Mouse (Mus musculus) left cerebral cortex, postnatal 25 days (tissue): ENCODE data around the gene Ttc26. TPM values are rescaled to one million over a fixed set of nuclear protein-coding genes. Genes with fewer than 3 reads are reported as not detected.

Experiments
- DNase-seq, 2 experiments: peaks; one replicate each; pipeline ENCODE4 v3.0.0; 2022; ENCODE audit warnings: low spot score in 2 of 2, mixed read lengths in 1 of 2
- intact Hi-C: fragments of 180-260 bp; cut with DNase I; formaldehyde crosslinking; loops from one replicate; pipeline ENCODE4 v1.15.1; 2025
- total RNA-seq, 2 experiments: library from RNA; stranded (reverse); gene quantifications; 2 replicates each; pipeline ENCODE4 v1.2.3; 2021

Ttc26 gene
- total RNA-seq: 10 to 100 TPM; 12.0 to 13.0 TPM

DNA sequence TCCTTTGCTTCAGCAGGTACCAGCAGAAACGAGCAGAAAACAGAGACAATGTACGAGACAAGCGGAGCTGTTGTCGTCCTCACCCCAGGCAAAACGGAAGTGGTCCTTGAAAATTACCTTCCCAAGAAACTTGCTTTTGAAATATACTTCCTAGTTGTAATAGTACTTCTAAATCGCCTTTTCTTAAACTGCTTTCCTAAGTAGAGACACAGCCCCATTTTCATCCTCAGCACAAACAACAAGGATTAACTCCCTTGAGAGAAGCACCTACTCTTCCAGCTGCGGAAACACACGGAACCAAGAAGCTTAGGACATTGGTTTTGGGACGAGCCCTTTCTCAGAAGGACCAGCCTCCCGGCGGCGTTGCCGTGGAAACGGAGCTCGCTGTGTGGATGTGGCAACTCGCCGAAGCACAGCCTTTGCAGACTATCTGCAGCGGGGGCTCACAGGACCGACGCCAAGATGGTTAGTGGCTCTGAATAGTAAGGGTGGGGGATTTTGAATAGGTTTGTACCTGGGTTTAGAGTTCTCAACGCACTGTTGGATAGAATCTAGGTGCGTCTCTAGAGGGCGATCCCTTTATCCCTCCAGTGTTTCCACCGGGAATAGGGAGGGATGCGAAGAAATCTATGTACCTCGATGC is at the start of gene Ttc26:
TSS of gene Ttc26 (plus strand) at position 341 of the 643 bp plus-strand sequence.
- intact Hi-C loops: loop anchor here (5.0 kb wide), 1 partner anchor 119 kb away; no protein-coding TSS in a partner anchor
- peak; percentile 88 to 91 for DNase-seq

DNA sequence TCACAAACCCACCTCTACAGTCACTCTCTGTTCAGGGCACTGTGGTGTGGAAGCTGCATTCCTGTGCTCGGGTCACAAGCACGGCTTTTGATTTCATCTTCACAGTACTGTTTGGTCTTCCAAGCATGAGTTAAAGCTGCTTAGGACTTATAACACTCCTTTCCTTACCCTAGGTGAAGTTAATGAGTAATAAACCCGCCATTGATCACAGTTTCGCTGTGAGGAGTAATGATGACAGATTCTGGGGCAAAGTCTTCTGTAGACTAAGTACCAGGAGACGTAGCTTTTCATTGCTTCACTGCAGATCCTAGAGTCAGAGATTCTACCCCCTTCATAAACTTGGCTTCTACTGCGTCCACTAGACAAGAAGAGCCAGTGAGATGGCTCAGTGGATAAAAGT is 46.0 kb upstream of the Ttc26 start:
- DNase-seq: no peak
- intact Hi-C loops: no loop called here

DNA sequence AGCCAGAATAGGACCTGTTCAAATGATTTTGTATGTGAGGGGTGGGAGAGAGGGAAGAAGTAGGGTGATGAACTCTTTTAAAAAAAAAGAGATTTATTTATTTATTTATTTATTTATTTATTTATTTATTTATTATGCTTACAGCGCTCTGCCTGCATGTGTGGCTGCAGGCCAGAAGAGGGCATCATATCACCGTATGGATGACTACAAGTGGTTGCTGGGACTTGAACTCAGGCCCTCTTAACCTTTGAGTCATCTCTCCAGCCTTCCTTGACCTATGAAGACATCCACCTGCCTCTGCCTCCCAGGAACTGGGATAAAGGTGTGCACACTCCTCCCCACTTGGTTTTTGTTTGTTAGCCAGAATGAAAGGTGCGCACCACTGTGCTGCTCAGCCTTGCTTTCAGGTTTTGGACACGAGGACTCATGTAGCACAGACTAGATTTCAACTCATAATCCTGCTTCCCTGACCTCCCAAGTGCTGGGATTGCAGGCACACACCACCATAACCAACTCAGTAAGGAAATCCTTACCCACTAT is 44.0 kb upstream of the Ttc26 start:
- intact Hi-C loops: no loop called here
- DNase-seq: no peak

DNA sequence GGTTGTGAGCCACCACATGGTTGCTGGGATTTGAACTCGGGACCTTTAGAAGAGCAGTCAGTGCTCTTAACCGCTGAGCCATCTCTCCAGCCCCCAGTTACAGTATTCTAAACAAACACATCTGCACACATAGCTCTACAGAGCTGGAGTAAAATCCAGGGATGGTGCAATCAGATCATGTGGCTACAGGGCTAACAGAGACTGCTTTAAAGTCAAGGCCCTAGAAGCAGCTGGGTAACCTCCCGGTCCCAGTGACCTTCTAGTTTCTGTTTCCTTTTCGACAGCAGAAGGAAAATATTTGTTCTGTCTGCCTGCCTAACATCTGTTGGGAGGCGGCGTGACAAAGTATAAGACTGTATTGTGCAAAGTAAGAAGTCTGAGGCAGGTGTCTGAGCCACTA is 43.3 kb upstream of the Ttc26 start:
- intact Hi-C loops: no loop called here
- no peak for DNase-seq

DNA sequence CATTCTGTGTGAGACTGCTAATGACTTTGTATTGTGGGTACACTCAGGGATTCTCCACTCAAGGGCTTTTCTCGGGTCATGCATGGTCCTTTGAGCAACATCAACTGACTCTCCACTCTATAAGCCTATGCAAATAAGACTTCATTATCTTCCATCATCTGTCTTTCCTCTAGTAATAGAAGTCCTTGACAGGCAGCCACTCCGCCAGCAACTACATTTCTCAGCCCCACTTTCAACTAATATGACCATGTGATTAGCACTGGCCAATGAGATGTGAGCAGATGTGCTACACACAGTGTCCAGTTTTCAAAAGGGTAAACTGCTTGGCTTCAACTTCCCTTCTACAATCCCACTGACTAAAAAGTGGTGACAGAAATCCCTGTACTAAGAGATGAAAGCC is 42.2 kb upstream of the Ttc26 start:
- intact Hi-C loops: no loop called here

DNA sequence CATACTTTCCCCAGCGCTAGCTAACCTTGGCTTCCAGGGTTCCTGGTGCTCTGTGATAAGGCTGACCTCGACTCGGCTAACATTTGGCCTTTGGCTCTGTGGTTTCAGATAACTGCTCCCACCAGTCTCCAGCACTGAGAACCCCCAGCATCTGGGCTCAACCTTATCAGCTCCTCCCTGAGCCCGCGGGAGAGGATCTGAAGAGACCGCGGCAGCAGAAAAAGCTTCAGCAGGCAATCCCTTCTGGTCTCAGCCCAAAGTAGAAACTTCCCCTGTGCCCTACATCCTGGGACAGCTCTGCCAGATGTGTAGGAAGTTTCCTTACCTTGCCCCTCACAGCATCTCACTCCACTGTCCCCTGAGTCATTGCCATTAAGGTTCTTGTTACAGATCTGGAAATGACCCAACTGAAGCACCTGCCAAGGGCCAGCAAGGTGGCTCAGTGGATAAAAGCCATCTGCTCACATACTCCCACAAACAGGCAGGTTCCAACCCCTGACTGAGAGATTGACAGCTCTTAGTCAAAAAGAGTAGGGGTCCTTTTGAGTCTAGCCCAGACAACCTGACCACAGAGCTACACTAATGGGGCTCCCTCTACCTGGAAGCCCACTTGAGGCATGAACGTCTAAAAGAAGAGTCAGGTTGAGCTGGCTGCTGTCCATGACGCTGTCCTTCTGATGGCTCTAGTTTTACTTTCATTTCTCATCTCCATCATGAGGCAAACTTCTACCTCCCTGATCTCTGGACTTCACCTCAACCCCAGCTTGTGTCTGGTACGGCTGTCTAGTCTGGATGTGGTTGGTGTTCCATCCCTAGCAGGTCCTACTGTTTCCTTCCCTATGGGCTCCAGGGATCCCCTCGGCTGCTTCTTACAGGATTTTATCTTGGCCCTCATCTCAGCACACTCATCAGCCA is 39.3 kb upstream of the Ttc26 start:
- intact Hi-C loops: no loop called here
- DNase-seq: no peak

More for the DNA sequence above, 42.2 kb upstream of the Ttc26 start:
- no peak for DNase-seq

DNA sequence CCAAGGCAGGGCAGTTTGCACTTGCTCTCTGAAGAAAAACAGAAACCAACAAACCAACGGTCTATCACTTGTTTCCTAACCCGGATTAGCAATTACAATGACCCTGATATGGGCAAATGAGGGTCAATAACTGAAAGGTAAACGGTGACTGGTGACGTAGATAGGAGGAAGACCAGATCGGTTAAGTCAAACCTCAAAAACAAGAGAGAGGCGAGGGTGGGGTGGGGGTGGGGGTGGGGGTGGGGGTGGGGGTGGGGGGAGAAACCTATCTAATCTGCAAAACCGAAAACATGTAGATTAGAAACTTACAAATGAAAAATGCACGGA is 38.6 kb upstream of the Ttc26 start:
- intact Hi-C loops: no loop called here
- no peak for DNase-seq

DNA sequence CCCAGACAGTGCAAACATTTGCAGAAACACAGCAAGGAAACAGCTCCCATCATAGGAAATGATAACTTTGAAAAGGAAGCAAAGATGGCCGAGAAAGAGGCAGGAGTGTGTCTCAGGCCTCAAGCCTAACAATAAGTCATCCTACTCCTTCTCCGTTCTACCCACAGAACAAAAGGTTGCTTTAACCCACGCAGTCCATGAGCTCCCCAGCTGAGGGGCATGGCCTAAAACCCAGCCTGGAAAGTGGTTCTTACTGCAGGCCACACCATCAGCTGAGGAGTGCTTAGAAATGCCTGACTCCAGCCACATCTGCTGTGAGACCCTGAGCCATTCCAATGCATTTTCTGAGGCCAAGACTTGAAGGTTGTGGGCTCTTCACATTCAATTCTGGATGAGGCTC is 37.7 kb upstream of the Ttc26 start:
- intact Hi-C loops: no loop called here
- no peak for DNase-seq

DNA sequence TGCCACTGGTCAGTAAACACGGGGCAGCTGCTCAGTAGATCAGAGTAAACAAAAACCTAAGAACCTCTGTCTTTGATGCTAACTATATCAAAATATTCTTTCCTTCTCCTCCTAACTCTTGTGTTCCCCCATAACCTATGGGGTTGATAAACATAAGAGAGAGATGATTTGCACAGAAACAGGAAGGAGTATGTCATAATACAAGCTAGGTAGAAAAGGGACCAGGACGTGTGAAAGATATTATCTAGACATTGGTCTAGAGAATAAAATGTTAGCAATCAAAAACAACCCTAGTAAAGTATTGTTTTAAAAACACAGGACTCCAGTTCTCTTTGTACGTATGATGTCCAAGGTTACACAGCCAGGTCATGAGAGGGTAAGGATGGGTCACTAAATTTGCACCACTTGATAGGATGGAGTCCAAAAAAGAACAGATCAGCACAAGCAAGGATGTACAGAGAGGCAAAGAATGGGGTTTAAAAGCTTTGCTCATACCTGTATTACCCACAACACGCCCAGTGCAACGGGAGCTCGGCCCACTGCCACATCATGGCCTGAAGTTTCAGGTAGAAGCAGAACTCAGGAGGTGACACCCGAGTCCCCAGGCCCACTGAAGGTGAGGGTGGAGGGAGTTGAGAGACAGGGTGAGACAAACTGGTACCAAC is 37.1 kb upstream of the Ttc26 start:
- intact Hi-C loops: no loop called here
- DNase-seq: no peak

DNA sequence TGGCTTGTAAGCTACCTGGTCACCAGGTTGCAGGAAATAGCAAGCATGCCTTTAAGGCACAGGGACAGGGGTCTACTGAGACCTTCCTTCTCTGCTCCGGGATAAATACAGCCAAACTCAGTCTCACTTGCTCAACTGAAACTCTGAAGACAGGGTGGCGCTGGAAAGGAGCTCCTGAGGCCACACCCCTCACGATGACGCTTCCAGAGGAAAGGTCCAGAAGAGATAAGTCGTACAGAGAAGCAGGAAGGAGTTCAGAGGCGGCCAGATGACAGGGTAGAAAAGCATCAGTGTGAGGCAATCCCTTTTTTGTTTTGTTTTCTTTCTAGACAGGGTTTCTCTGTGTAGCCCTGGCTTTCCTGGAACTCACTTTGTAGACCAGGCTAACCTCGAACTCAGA is 35.5 kb upstream of the Ttc26 start:
- no peak for DNase-seq
- intact Hi-C loops: no loop called here

DNA sequence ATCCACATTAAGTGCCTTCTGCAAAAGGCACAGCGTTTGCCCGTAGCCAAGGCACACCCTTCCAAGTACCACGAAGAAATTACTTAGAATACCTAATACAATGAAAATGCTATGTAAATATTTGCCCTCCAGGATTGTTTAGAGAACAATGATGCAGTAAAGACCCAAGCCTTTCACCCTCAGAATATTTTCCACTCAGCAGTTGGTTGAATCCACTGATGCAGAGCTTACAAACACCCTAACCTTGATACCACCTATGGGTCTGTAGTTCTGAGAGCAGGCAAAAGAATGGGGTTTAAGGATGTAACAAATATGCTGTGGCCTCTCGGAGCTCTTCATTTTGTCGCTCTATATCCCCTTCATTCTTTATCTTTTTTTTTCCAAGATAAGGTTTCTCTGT is 33.4 kb upstream of the Ttc26 start:
- no peak for DNase-seq
- intact Hi-C loops: no loop called here

DNA sequence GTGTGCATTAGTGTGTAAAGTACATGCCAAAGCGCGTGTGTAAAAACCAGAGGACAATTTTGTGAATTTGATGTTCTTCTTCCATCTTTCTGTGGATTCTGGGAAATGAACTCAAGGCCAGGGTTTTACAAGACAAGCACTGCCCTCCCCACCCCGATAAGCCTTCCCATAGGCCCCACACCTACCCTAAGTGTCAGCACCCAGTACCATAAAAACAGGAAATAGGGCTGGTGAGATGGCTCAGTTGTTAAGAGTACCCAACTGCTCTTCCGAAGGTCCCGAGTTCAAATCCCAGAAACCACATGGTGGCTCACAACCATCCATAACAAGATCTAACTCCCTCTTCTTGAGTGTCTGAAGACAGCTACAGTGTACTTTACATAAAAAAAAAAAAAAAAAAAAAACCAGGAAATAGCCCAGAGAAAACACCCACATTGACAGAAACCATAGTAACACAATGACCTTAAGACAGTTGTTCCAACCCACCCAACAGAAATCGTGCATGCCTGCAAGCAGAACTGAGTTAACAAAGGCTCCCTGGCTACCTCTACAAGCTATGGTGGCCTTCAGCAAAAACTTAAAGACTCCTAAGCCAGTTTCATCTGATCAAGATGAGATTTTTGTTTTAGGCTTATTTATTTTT is 32.3 kb upstream of the Ttc26 start:
- DNase-seq: no peak
- intact Hi-C loops: no loop called here

DNA sequence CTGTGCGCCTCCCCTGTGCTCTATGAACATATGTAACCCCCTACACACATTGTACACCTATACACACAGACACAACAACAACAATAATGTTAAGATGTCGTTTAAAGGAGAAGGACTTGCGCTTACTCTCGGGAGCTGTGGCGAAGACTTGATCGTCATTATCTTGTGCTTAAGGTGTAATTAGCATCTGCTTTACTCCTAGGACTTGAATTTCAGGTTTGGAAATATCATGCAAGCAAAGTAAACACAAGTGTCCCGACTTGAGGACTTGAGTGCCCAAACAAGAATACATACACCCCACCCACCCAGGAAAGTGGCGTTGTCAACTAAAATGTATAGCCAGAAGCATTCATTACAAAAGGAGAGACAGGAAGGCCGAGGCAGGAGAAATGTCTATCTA is 31.5 kb upstream of the Ttc26 start:
- intact Hi-C loops: no loop called here
- no peak for DNase-seq

DNA sequence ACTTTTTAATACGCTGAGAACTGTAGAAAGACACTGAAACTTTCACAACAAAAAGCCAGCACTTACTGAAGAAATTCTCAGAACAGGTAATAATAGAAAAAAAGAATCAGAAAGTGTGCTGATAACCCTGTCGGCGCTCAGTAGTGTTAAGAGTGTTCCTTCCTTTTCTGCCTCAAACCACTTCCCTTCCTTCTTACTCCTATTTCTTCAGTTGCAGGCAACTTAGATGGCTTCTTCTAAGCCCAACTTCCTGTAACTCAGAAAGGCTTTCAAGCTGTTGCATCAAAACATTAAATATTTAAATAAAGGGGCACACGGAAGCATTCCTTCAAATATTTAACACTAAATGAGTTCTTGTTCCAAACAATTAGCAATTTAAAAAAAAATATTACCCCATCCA is 29.3 kb upstream of the Ttc26 start:
- DNase-seq: no peak

DNA sequence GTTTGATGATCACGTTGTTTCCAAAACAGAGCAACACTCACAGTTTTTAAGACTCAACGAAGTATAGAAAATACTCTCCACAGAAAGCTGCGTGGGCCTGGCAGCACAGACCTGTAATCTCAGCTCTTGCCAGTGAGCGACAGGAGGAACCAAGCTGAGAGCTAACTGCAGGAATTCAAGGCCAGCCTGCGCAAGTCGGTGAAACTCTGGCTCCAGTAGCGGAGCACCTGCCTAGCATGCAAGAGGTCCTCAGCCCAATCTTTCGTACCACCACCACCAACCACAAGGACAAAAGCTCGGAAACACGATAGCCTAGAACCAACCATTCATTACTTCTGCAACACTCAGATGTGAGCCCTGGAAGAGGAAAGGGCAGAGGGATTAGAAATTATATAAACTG is 28.8 kb upstream of the Ttc26 start:
- intact Hi-C loops: no loop called here
- no peak for DNase-seq

More for the DNA sequence above, 29.3 kb upstream of the Ttc26 start:
- intact Hi-C loops: no loop called here

DNA sequence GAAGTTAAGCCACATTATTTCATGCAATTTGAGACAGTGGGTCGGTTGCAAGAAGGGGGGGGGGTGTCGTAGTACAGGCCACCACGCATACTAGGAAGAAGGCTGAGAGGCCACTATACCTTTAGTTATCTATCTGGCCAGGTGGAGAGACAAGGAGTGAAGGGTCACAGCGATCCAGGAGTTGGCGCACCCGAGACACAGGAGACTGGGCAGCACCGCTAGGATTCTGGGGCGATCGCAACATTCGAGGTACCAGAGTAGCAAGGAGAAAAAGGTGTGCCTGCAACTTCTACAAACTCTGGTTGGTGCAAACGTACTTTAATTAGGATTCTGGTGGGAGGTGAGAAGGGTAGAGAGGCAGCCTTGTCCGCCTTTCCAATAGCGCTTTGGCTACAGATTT is 28.1 kb upstream of the Ttc26 start:
- DNase-seq: no peak
- intact Hi-C loops: no loop called here

DNA sequence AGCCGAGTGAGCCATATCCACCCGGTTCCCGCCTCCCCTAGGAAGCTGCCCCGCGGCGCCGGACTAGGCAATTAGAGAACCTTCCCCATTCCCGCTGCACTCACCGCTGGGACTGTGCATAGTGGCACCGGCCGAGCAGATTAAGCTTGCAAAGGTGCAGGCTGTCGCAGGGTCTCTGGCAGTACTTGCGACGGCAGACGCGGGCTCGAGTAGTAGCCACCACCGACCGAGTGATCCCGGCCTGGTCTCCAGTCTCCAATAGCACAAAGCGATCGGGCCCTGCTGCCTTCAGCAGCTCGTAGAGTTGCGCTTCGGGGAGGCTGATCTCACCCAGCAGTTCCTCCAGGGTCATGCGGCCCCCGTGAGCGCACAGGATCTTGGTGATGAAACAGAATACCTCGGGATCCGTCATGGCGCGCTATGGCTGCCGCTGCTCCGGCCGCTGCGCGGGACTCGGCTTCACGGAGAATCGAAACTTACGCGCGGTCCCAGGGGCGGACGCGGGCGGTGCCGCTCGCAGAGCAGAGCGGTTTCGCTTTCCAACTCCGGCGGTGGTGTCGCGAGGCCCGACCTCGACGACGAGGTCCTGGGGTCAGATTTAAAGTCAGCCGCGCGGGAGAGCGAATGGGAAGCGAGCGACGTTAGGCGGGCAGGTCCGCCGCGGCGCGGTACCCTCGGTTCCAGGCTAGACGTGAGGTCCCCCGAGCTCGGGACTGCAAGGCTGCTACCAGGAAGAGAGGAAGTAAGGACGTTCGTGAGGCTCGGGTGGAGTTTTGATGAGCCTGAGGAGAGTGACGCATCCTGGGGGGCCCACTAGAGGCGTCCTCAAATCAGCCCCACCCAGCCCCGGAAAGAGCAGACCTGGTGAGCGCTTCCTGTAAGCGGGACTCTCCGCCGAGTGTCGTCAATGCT is 27.2 kb upstream of the Ttc26 start, which contains the start of gene Zc3hav1:
TSS of gene Zc3hav1 (minus strand) at position 793 of the 912 bp plus-strand sequence.
- DNase-seq: peak; percentile 11 to 36
- intact Hi-C loops: no loop called here

DNA sequence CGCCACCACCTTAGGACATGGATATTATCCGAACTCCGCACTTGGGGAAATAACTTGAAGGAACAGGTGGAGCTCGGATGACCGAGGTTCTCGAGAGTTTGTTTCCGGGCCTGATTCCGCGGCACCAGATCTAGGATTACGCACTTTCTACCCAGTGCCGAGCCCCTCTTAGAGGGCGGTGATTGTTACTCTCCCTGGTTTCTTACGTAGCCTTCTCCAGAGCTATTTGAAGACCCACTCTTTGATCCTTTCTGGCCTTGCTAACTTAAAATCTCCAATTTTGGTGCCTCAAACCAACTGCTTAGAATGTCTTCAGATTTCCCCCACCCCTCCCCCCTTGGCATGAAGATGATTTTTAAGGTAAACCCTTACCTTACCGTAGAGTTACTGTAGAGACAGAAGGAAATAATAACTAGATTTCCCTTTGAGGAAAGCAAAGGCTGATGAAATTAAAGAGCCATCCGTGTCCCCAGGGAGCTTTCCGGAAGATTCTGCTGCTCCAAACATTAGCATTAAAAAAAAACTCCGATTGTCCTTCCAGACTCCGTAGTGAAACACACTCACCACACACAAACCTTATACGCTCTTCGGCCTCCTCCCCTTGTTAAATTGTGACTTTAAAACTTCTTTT is 26.4 kb upstream of the Ttc26 start:
- intact Hi-C loops: no loop called here

More for the DNA sequence above, 26.4 kb upstream of the Ttc26 start:
- DNase-seq: no peak
